Mouse (Mus musculus): ENCODE data around the gene Osbpl8. TPM values are rescaled to one million over a fixed set of nuclear protein-coding genes. Genes with fewer than 3 reads are reported as not detected.

Gene Osbpl8
- total and polyA plus RNA-seq, 2 experiments from 2014 or later, result 15.0 to 45.6 TPM

DNA sequence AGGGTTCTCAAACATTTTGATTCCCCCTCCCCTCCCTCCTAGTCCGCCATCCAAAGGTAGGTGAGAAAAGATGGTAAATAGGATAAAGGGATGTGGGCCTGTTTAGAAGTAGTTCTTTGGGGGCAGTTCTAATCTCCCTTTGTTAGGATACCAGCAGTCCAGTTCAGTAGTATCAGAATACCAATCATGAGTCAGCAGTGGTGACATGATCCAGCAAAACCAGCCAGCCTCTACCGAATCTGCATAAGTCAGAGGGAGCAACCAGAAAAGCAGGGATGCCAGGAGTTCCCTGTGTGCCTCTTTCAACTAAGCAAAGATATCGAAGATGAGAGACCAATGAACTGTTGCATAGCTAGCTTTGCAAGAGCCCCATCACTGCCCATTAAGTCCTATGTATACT, 91.6 kb downstream of the Osbpl8 start:
- no peaks in the 10 kb centered on the region for H3K27me3 ChIP-seq (ENCODE audit: insufficient read depth, low read length)
- no peak for DNase-seq (ENCODE audit: low spot score)
- ATAC-seq (ENCODE audit: low FRiP score), result no peak
- no peak for TF ChIP-seq CTCF (IDR thresholded peaks at IDR 0.05)
- no peaks in the 10 kb centered on the region for H3K4me1 ChIP-seq (ENCODE audit: insufficient read depth, low read length)
- H3K4me3 ChIP-seq (ENCODE audit: low read depth, low read length), result no peak overlapping the region
- H3K36me3 ChIP-seq (ENCODE audit: insufficient read depth, low read length), result no peaks in the 10 kb centered on the region; the same call in 1 of the 2 replicates
- no peak overlapping the region for H3K4me2 ChIP-seq (ENCODE audit: low read depth, low read length, poor library complexity, severe bottlenecking)
- no peaks in the 10 kb centered on the region for H3K9me3 ChIP-seq (ENCODE audit: low read length)
- WGBS, result 91% methylated on average over 3 of the region's 3 CpGs
- H3K9ac ChIP-seq (replicated peaks; ENCODE audit: low read length, poor library complexity, severe bottlenecking), result no peak overlapping the region
- H3K27ac ChIP-seq (ENCODE audit: low read depth, low read length), result no peak overlapping the region

DNA sequence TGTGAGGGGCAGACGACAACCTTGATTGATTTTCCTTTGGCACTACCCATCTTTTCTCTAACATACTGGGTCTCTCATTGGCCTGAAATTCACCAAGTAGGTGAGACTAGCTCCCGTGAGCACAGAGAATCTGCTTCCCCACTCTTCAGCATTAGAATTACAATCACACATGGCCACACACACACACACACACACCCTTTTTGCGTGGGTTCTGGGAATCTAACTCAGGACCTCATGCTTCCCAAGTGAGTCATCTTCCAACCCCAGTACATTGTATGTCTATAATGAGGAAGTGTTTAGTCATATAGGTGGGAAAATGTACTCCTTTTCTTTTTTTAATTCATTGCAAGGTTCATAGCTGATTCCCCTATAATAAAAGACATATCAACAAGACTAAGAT, 92.8 kb downstream of the Osbpl8 start:
- no peak overlapping the region for H3K9ac ChIP-seq (replicated peaks; ENCODE audit: low read length, poor library complexity, severe bottlenecking)
- H3K36me3 ChIP-seq (ENCODE audit: insufficient read depth, low read length), result no peaks in the 10 kb centered on the region; the same call in 1 of the 2 replicates
- H3K9me3 ChIP-seq (ENCODE audit: low read length), result no peaks in the 10 kb centered on the region
- ATAC-seq (ENCODE audit: low FRiP score) (no peak), DNase-seq (ENCODE audit: low spot score) (no peak)
- 92% methylated on average over 3 of the region's 3 CpGs for WGBS
- no peaks in the 10 kb centered on the region for H3K27me3 ChIP-seq (ENCODE audit: insufficient read depth, low read length)
- no peaks in the 10 kb centered on the region for H3K4me1 ChIP-seq (ENCODE audit: insufficient read depth, low read length)
- H3K4me2 ChIP-seq (ENCODE audit: low read depth, low read length, poor library complexity, severe bottlenecking), result no peak overlapping the region
- no peak overlapping the region for H3K27ac ChIP-seq (ENCODE audit: low read depth, low read length)
- H3K4me3 ChIP-seq (ENCODE audit: low read depth, low read length), result no peak overlapping the region
- TF ChIP-seq CTCF (IDR thresholded peaks at IDR 0.05), result no peak

GRCm38 (mm10) chr10:111258256-111258655, 93.7 kb downstream of the Osbpl8 start:
- no peak for TF ChIP-seq CTCF (IDR thresholded peaks at IDR 0.05)
- Histone ChIP-seq H3K9ac (replicated peaks; ENCODE audit: low read length, poor library complexity, severe bottlenecking) (no peak overlapping the region), H3K4me3 (ENCODE audit: low read depth, low read length) (no peak overlapping the region), H3K27ac (ENCODE audit: low read depth, low read length) (no peak overlapping the region), H3K4me2 (ENCODE audit: low read depth, low read length, poor library complexity, severe bottlenecking) (no peak overlapping the region), H3K36me3 (ENCODE audit: insufficient read depth, low read length) (no peaks in the 10 kb centered on the region; the same call in 1 of the 2 replicates), H3K4me1 (ENCODE audit: insufficient read depth, low read length) (no peaks in the 10 kb centered on the region), H3K27me3 (ENCODE audit: insufficient read depth, low read length) (no peaks in the 10 kb centered on the region), H3K9me3 (ENCODE audit: low read length) (no peaks in the 10 kb centered on the region)
- 96% methylated on average over 3 of the region's 3 CpGs for WGBS
- DNase-seq (ENCODE audit: low spot score) (no peak), ATAC-seq (ENCODE audit: low FRiP score) (no peak)

GRCm38 (mm10) chr10:111271687-111272086, 107.1 kb downstream of the Osbpl8 start:
- Histone ChIP-seq H3K27me3 (ENCODE audit: insufficient read depth, low read length) (no peaks in the 10 kb centered on the region), H3K4me2 (ENCODE audit: low read depth, low read length, poor library complexity, severe bottlenecking) (no peak overlapping the region), H3K4me1 (ENCODE audit: insufficient read depth, low read length) (no peaks in the 10 kb centered on the region), H3K27ac (ENCODE audit: low read depth, low read length) (no peak overlapping the region), H3K36me3 (ENCODE audit: insufficient read depth, low read length) (peaks cover 31% of the 10 kb centered on the region), H3K4me3 (ENCODE audit: low read depth, low read length) (no peak overlapping the region), H3K9me3 (ENCODE audit: low read length) (no peaks in the 10 kb centered on the region), H3K9ac (replicated peaks; ENCODE audit: low read length, poor library complexity, severe bottlenecking) (no peak overlapping the region)
- ATAC-seq (ENCODE audit: low FRiP score) (no peak), DNase-seq (ENCODE audit: low spot score) (no peak)
- WGBS, result 91% methylated on average over 15 of the region's 15 CpGs
- no peak for TF ChIP-seq CTCF (IDR thresholded peaks at IDR 0.05)

GRCm38 (mm10) chr10:111272905-111273304, 108.4 kb downstream of the Osbpl8 start:
- Histone ChIP-seq H3K9ac (replicated peaks; ENCODE audit: low read length, poor library complexity, severe bottlenecking) (no peak overlapping the region), H3K4me3 (ENCODE audit: low read depth, low read length) (no peak overlapping the region), H3K27me3 (ENCODE audit: insufficient read depth, low read length) (no peaks in the 10 kb centered on the region), H3K4me2 (ENCODE audit: low read depth, low read length, poor library complexity, severe bottlenecking) (no peak overlapping the region), H3K27ac (ENCODE audit: low read depth, low read length) (no peak overlapping the region), H3K4me1 (ENCODE audit: insufficient read depth, low read length) (no peaks in the 10 kb centered on the region), H3K36me3 (ENCODE audit: insufficient read depth, low read length) (peaks cover 31% of the 10 kb centered on the region), H3K9me3 (ENCODE audit: low read length) (no peaks in the 10 kb centered on the region)
- no peak for DNase-seq (ENCODE audit: low spot score)
- no peak for ATAC-seq (ENCODE audit: low FRiP score)
- no peak for TF ChIP-seq CTCF (IDR thresholded peaks at IDR 0.05)
- WGBS, result 74% methylated on average over 11 of the region's 11 CpGs

DNA sequence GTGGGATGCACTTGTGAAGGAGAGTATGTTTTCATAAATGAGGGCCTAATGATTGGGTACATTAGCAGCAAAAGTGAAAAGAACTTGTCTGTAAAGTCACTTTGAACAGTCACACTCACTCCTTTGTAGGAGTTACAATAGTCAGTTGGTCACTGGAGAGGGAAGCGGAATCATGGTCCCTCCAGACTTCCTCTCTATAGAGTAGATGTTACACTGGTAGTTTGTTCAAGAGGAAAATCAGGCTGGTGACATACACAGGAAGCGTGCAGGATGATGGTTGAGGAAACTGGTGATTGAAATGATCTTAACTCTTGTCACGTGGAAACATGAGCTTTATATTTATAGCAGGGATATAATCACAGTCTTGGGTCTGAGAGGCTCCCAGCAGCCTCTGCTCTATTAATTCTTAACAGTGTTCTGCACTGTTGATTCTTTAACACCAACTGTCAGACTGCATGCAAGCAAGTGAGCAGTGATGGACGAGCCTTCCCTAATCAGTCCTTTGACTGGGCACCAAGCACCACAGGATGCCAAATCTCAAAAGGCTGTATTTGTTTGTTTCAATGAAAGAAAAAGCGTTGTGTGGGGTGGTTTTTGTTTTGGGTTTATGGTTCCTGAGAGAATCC, 109.0 kb downstream of the Osbpl8 start:
- no peak overlapping the region for H3K4me3 ChIP-seq (ENCODE audit: low read depth, low read length)
- H3K27me3 ChIP-seq (ENCODE audit: insufficient read depth, low read length), result no peaks in the 10 kb centered on the region
- H3K4me1 ChIP-seq (ENCODE audit: insufficient read depth, low read length), result no peaks in the 10 kb centered on the region
- H3K36me3 ChIP-seq (ENCODE audit: insufficient read depth, low read length), result peaks cover 31% of the 10 kb centered on the region
- WGBS, result 26% methylated on average over 5 of the region's 5 CpGs
- DNase-seq (ENCODE audit: low spot score) (no peak), ATAC-seq (ENCODE audit: low FRiP score) (no peak)
- no peak overlapping the region for H3K9ac ChIP-seq (replicated peaks; ENCODE audit: low read length, poor library complexity, severe bottlenecking)
- H3K27ac ChIP-seq (ENCODE audit: low read depth, low read length), result no peak overlapping the region
- TF ChIP-seq CTCF (IDR thresholded peaks at IDR 0.05), result no peak
- H3K9me3 ChIP-seq (ENCODE audit: low read length), result no peaks in the 10 kb centered on the region
- H3K4me2 ChIP-seq (ENCODE audit: low read depth, low read length, poor library complexity, severe bottlenecking), result no peak overlapping the region

Data from midbrain, postnatal 0 days (tissue).